Mouse (Mus musculus) forebrain, postnatal 0 days (tissue): ENCODE data around the gene Ddx41. TPM values are rescaled to one million over a fixed set of nuclear protein-coding genes. Genes with fewer than 3 reads are reported as not detected.

Experiments used
- ATAC-seq: fragments of 200-750 bp; cut with Nextera tagmentation; 2 replicates; pipeline ENCODE4 v1.8.0; 2017; ENCODE audit warnings: mild to moderate bottlenecking, moderate library complexity
- DNase-seq: peaks from one replicate; pipeline ENCODE4 v3.0.0-alpha.2; 2015
- H3K27ac ChIP-seq: fragments of 300-500 bp; sonication (generic); 2 replicates; pipeline ENCODE4 v1.5.1; 2014; ENCODE audit warnings: low read depth, mild to moderate bottlenecking, antibody characterized with exemption, low read length, moderate library complexity, mixed read lengths
- H3K27me3 ChIP-seq: fragments of 300-500 bp; sonication (generic); 2 replicates; pipeline ENCODE4 v1.6.1; 2014; ENCODE audit warnings: mild to moderate bottlenecking, low read length, mixed read lengths; ENCODE audit not compliant: insufficient read depth
- H3K36me3 ChIP-seq: fragments of 300-500 bp; sonication (generic); 2 replicates; pipeline ENCODE4 v1.6.1; 2014; ENCODE audit warnings: mild to moderate bottlenecking, moderate library complexity; ENCODE audit not compliant: insufficient read depth
- H3K4me1 ChIP-seq: fragments of 300-500 bp; sonication (generic); 2 replicates; pipeline ENCODE4 v1.6.1; 2014; ENCODE audit warnings: antibody characterized with exemption; ENCODE audit not compliant: insufficient read depth
- H3K4me2 ChIP-seq: fragments of 300-500 bp; sonication (generic); 2 replicates; pipeline ENCODE4 v1.6.1; 2014; ENCODE audit warnings: low read depth, mild to moderate bottlenecking, moderate library complexity
- H3K4me3 ChIP-seq: fragments of 300-500 bp; sonication (generic); 2 replicates; pipeline ENCODE4 v1.5.1; 2014; ENCODE audit warnings: low read depth, low read length, mixed read lengths
- H3K9ac ChIP-seq: fragments of 300-500 bp; sonication (generic); 2 replicates; pipeline ENCODE4 v1.6.1; 2014; ENCODE audit warnings: mild to moderate bottlenecking
- H3K9me3 ChIP-seq: fragments of 300-500 bp; sonication (generic); 2 replicates; pipeline ENCODE4 v1.6.1; 2016; ENCODE audit warnings: low read length
- CTCF ChIP-seq: sonication (generic); IDR thresholded peaks from 2 replicates; pipeline ENCODE4 v1.5.1; 2016; ENCODE audit warnings: antibody characterized with exemption, control low read depth, low read depth
- WGBS: fragments of 180-500 bp; shearing (Covaris S2); extraction: QIAGEN DNeasy Blood & Tissue Kit; methylation state at CpG from one replicate; pipeline ENCODE4 v1.1.7; 2014; 5-methylcytosine and 5-hydroxymethylcytosine counted together
- polyA plus RNA-seq: library from polyadenylated mRNA; unstranded; fragments of >200 nt; fragmentation: Nextera tagmentation; extraction: Ambion mirVana; gene quantifications from 2 replicates; pipeline ENCODE4 v1.2.1, GENCODE M21; 2015
- total RNA-seq: library from RNA; depleted of rRNA; stranded (reverse); fragments of >200 nt; gene quantifications from 2 replicates; pipeline ENCODE4 v1.2.3, GENCODE M21; 2014

The Ddx41 gene
- total and polyA plus RNA-seq, 2 experiments from 2014 or later, result 46.1 to 69.6 TPM

GRCm38 (mm10) chr13:55496661-55497060 lies 39.8 kb downstream of the Ddx41 start:
- Histone ChIP-seq H3K4me2 (no peak overlapping the region), H3K9me3 (no peaks in the 10 kb centered on the region), H3K4me1 (peaks cover 22% of the 10 kb centered on the region), H3K27me3 (no peaks in the 10 kb centered on the region), H3K4me3 (no peak overlapping the region), H3K27ac (no peak overlapping the region), H3K36me3 (peaks cover 7% of the 10 kb centered on the region; the same call in 1 of the 2 replicates), H3K9ac (no peak overlapping the region)
- ATAC-seq (no peak), DNase-seq (no peak)
- TF ChIP-seq CTCF, result no peak
- 86% methylated on average over 6 of the region's 6 CpGs for WGBS

- Histone ChIP-seq H3K4me1 (peaks cover 22% of the 10 kb centered on the region), H3K27ac (peak overlapping the region; percentile 54; the same call in 1 of the 2 replicates), H3K4me3 (no peak overlapping the region), H3K9me3 (no peaks in the 10 kb centered on the region), H3K9ac (no peak overlapping the region), H3K4me2 (0 out of 2 replicates have a peak overlapping the region, but pooled peaks have one; percentile 3), H3K27me3 (no peaks in the 10 kb centered on the region), H3K36me3 (peaks cover 7% of the 10 kb centered on the region; the same call in 1 of the 2 replicates)
- ATAC-seq (peak; percentile 28), DNase-seq (peak; percentile 47)
- WGBS, result 9% methylated on average over 4 of the region's 4 CpGs
- TF ChIP-seq CTCF, result no peak
Observed at GRCm38 (mm10) chr13:55495702-55496101, 40.8 kb downstream of the Ddx41 start.

- Histone ChIP-seq H3K9ac (no peak overlapping the region), H3K27ac (peak overlapping the region; percentile 40; the same call in 1 of the 2 replicates), H3K4me1 (peaks cover 22% of the 10 kb centered on the region), H3K9me3 (no peaks in the 10 kb centered on the region), H3K4me2 (0 out of 2 replicates have a peak overlapping the region, but pooled peaks have one; percentile 3), H3K4me3 (no peak overlapping the region), H3K27me3 (no peaks in the 10 kb centered on the region), H3K36me3 (peaks cover 7% of the 10 kb centered on the region; the same call in 1 of the 2 replicates)
- TF ChIP-seq CTCF, result no peak
- DNase-seq, result peak; percentile 69
- ATAC-seq, result peak; percentile 86
- WGBS, result 8% methylated on average over 18 of the region's 18 CpGs
Observed at GRCm38 (mm10) chr13:55494883-55495621, 41.4 kb downstream of the Ddx41 start.

- peaks cover 22% of the 10 kb centered on the region for H3K4me1 ChIP-seq
- TF ChIP-seq CTCF, result no peak
- H3K9ac ChIP-seq, result no peak overlapping the region
- H3K4me3 ChIP-seq, result no peak overlapping the region
- DNase-seq, result no peak
- H3K27ac ChIP-seq, result no peak overlapping the region
- no peaks in the 10 kb centered on the region for H3K9me3 ChIP-seq
- no peak for ATAC-seq
- peaks cover 7% of the 10 kb centered on the region; the same call in 1 of the 2 replicates for H3K36me3 ChIP-seq
- H3K27me3 ChIP-seq, result no peaks in the 10 kb centered on the region
- H3K4me2 ChIP-seq, result no peak overlapping the region
- WGBS, result 34% methylated on average over 2 of the region's 2 CpGs
Observed at GRCm38 (mm10) chr13:55494257-55494656, 42.2 kb downstream of the Ddx41 start.

- Histone ChIP-seq H3K4me2 (peak within 1 kb of the TSS; percentile 97), H3K9ac (peak within 1 kb of the TSS; percentile 97), H3K9me3 (no peaks in the 10 kb centered on the region), H3K27ac (peak within 1 kb of the TSS; percentile 97), H3K4me1 (peaks cover 21% of the 10 kb centered on the region), H3K36me3 (0 out of 2 replicates have a peak, but pooled peaks cover 5% of the 10 kb centered on the region), H3K27me3 (no peaks in the 10 kb centered on the region), H3K4me3 (peak within 1 kb of the TSS; percentile 74)
- ATAC-seq, result peak; percentile 78
- no peak for TF ChIP-seq CTCF
- peak; percentile 85 for DNase-seq
- under 1% methylated on average over 41 of the region's 83 CpGs for WGBS
Observed at GRCm38 (mm10) chr13:55487578-55488498, 48.6 kb downstream of the Ddx41 start, which contains the start of gene Dbn1. TSS of gene Dbn1 (minus strand) at chr13:55488111.

GRCm38 (mm10) chr13:55486916-55487577 lies 49.4 kb downstream of the Ddx41 start:
- Histone ChIP-seq H3K4me3 (peak overlapping the region; percentile 74), H3K27me3 (no peaks in the 10 kb centered on the region), H3K4me1 (peaks cover 24% of the 10 kb centered on the region), H3K9ac (peak overlapping the region; percentile 97), H3K36me3 (peaks cover 12% of the 10 kb centered on the region), H3K27ac (peak overlapping the region; percentile 97), H3K9me3 (no peaks in the 10 kb centered on the region), H3K4me2 (peak overlapping the region; percentile 97)
- peak; percentile 75 for DNase-seq
- peak; percentile 32 for ATAC-seq
- no peak for TF ChIP-seq CTCF
- WGBS, result under 1% methylated on average over 29 of the region's 29 CpGs
